24 mouse cellular contexts compared by ENCODE assay signal in the genomic region with DNA sequence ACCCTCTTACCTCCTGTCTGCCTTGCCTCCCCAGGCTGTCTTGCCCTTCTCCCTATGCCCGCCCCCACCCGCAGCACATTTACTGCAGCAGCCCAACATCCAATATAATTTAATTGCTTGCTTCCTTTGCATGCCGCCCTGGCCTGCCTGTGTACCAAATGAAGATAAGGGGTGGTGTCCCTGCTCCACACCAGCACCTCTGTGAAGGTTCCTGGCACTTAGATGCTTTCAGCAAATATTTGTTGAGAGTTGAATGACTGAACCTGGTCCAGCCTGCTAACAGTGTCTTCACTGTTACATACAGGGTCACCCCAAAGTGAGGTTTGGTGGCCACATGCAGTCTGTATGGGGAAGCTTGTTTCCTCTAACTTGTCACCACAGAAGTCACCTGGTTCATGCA. TPM values are rescaled to one million over a fixed set of nuclear protein-coding genes. Genes with fewer than 3 reads are reported as not detected.
DNase-seq lines count a peak whose midpoint lies in the region; ATAC-seq lines count a peak whose summit lies in the region.
"Had no signal": no experiment of that assay in that cellular context is flagged by ENCODE, and none has a peak within 500 bp of the region (broad histone marks: within the 10 kb centered on the region; RNA-seq: fewer than 3 reads in every experiment).

No protein-coding gene starts in this region.

- WGBS in heart, embryonic 16.5 days: 68% methylated on average over 3 of the region's 3 CpGs
- 77% methylated on average over 3 of the region's 3 CpGs for WGBS in heart, embryonic 10.5 days
- WGBS in intestine, embryonic 15.5 days: 45% methylated on average over 3 of the region's 3 CpGs

- H3K36me3 ChIP-seq in heart, embryonic 16.5 days (ENCODE audit: control insufficient read depth, insufficient read depth): no peaks in the 10 kb centered on the region
- H3K36me3 ChIP-seq in heart, embryonic 10.5 days: no peaks in the 10 kb centered on the region
- H3K36me3 ChIP-seq in intestine, embryonic 15.5 days: no peaks in the 10 kb centered on the region
- H3K36me3 ChIP-seq: embryonic facial prominence, embryonic 10.5 days; hindbrain, embryonic 15.5 days; lung, embryonic 15.5 days had no signal

- 0 out of 2 replicates have a peak overlapping the region, but pooled peaks have one; percentile 13 for H3K9ac ChIP-seq in heart, embryonic 16.5 days (ENCODE audit: low read length)
- H3K9ac ChIP-seq in intestine, embryonic 15.5 days: no peak overlapping the region
- H3K9ac ChIP-seq: hindbrain, embryonic 15.5 days; liver, embryonic 14.5 days; lung, embryonic 15.5 days had no signal

- no peaks in the 10 kb centered on the region for H3K27me3 ChIP-seq in heart, embryonic 16.5 days (ENCODE audit: control insufficient read depth, insufficient read depth, low read length)
- no peaks in the 10 kb centered on the region for H3K27me3 ChIP-seq in heart, embryonic 10.5 days (ENCODE audit: insufficient read depth, poor library complexity, severe bottlenecking)
- no peaks in the 10 kb centered on the region for H3K27me3 ChIP-seq in intestine, embryonic 15.5 days (replicated peaks)
- H3K27me3 ChIP-seq: hindbrain, embryonic 15.5 days; lung, embryonic 15.5 days had no signal

- no peak overlapping the region for H3K4me2 ChIP-seq in heart, embryonic 16.5 days (ENCODE audit: low read depth, low read length)
- no peak overlapping the region for H3K4me2 ChIP-seq in intestine, embryonic 15.5 days (replicated peaks)
- H3K4me2 ChIP-seq: hindbrain, embryonic 15.5 days; lung, embryonic 15.5 days had no signal

- no peak for ATAC-seq in heart, embryonic 16.5 days (replicated peaks; ENCODE audit: extremely low read depth, insufficient read depth, low FRiP score)
- 0 out of 2 replicates have a peak, but pooled peaks have one; percentile 42 for ATAC-seq in intestine, embryonic 15.5 days
- ATAC-seq: forebrain, embryonic 16.5 days had no signal

- H3K27ac ChIP-seq in heart, embryonic 16.5 days (ENCODE audit: low read length): no peak overlapping the region; the same call in 1 of the 2 replicates
- H3K27ac ChIP-seq in heart, embryonic 10.5 days: no peak overlapping the region
- H3K27ac ChIP-seq in intestine, embryonic 15.5 days: no peak overlapping the region
- H3K27ac ChIP-seq: embryonic facial prominence, embryonic 10.5 days; hindbrain, embryonic 15.5 days; liver, embryonic 14.5 days; lung, embryonic 15.5 days had no signal

- no peak for DNase-seq in heart, embryonic 10.5 days (ENCODE audit: low spot score)
- DNase-seq in thymus, postnatal 0 days (ENCODE audit: low spot score): peak; percentile 42
- no peak for DNase-seq in thymus, postnatal 4 days
- no peak for DNase-seq in layer of hippocampus, postnatal 14 days (ENCODE audit: low spot score in 2 of 2)
- no peak for DNase-seq in left cerebral cortex, adult 11 months (ENCODE audit: low spot score)
- DNase-seq: adrenal gland, postnatal 25 days; cerebellum, adult 11-12 months; cerebellum, postnatal 10 days; gastrocnemius, postnatal 25 days; kidney, adult 18-20 months; kidney, postnatal 4 days; lung, postnatal 36 days; midbrain, embryonic 14.5 days; retina, postnatal 1 day; right cerebral cortex, postnatal 25 days; thymus, adult 18-20 months had no signal

- peaks cover 24% of the 10 kb centered on the region for H3K4me1 ChIP-seq in heart, embryonic 16.5 days (ENCODE audit: control insufficient read depth, insufficient read depth, low read length)
- H3K4me1 ChIP-seq in heart, embryonic 10.5 days: peaks cover 34% of the 10 kb centered on the region
- 0 out of 2 replicates have a peak, but pooled peaks cover 9% of the 10 kb centered on the region for H3K4me1 ChIP-seq in intestine, embryonic 15.5 days (replicated peaks)
- H3K4me1 ChIP-seq: megakaryocyte, embryonic 14.5 days had no signal

- no peaks in the 10 kb centered on the region for H3K9me3 ChIP-seq in heart, embryonic 16.5 days (replicated peaks; ENCODE audit: control insufficient read depth, low read length)
- no peaks in the 10 kb centered on the region for H3K9me3 ChIP-seq in heart, embryonic 10.5 days
- no peaks in the 10 kb centered on the region for H3K9me3 ChIP-seq in intestine, embryonic 15.5 days
- H3K9me3 ChIP-seq: embryonic facial prominence, embryonic 10.5 days; hindbrain, embryonic 15.5 days; lung, embryonic 15.5 days had no signal

- no peak overlapping the region for H3K4me3 ChIP-seq in heart, embryonic 16.5 days (ENCODE audit: low read length)
- H3K4me3 ChIP-seq in heart, embryonic 10.5 days: no peak overlapping the region
- H3K4me3 ChIP-seq in intestine, embryonic 15.5 days (replicated peaks): no peak overlapping the region
- H3K4me3 ChIP-seq: embryonic facial prominence, embryonic 10.5 days; hindbrain, embryonic 15.5 days; lung, embryonic 15.5 days; megakaryocyte, embryonic 14.5 days had no signal

RNA-seq across cellular contexts. Expression of a gene that starts 54.4 kb away (rescaled TPM):
- 11.0 and 12.4 TPM in 2 replicates for polyA plus RNA-seq in heart, embryonic 16.5 days (2015; fragmentation: Nextera tagmentation; extraction: Ambion mirVana)
- 6.3 and 7.0 TPM in 2 replicates for polyA plus RNA-seq in heart, embryonic 10.5 days (2016; fragmentation: Nextera tagmentation; extraction: Ambion mirVana)
- 44.0 and 44.4 TPM in 2 replicates for polyA plus RNA-seq in thymus, postnatal 0 days (2015; fragmentation: Nextera tagmentation; extraction: Ambion mirVana)
- polyA plus RNA-seq in intestine, embryonic 15.5 days (2015; fragmentation: Nextera tagmentation; extraction: Ambion mirVana): 8.4 and 8.5 TPM in 2 replicates
- total RNA-seq in layer of hippocampus, postnatal 14 days (2021): 10 to 100 TPM; 23.5 to 28.6 TPM
